Mouse (Mus musculus): ENCODE data around the gene Pop5.

Gene Pop5

GRCm38 (mm10) chr5:115262502-115263291, 27.1 kb downstream of the Pop5 start:
- in situ Hi-C loops (cut with MboI, MseI) = no loop called here

- in situ Hi-C loops (cut with MboI, MseI) = no loop called here
Measured at GRCm38 (mm10) chr5:115266340-115266739, 30.7 kb downstream of the Pop5 start.

DNA sequence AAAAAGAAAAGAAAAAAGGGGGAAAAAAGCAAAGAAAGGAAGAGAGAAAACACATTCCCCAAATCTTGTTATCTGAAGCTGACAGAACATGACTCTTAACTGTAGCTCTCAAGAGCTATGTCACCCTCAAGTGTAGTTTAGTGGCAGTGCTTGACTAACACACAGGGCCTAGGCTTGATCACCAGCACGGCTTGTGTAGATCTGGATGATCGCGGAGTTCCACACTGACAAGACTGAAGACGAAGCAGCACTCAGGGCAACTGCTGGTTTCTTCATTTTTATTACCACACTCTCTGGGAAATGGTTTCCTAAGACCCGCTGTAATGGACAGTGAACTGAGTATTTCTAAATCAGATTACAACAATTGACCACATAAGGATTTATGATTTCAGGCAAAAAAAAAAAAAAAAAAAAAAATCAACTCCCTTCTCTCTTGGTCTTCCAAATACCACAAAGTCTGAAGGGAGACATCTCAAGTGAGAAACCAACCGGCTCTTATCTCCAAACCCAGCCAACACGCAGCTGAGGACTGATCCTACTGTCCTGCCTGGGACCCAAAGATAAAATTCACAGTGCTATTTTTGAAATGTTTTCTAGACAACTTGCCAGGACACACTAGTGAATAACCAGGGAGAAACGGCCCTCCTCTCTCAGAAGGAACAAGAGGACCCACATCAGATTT, 31.3 kb downstream of the Pop5 start:
- in situ Hi-C loops (cut with MboI, MseI) = no loop called here

GRCm38 (mm10) chr5:115267469-115268045, 31.9 kb downstream of the Pop5 start:
- in situ Hi-C loops (cut with MboI, MseI) = no loop called here

GRCm38 (mm10) chr5:115268266-115268665, 32.6 kb downstream of the Pop5 start:
- in situ Hi-C loops (cut with MboI, MseI) = no loop called here

- in situ Hi-C loops (cut with MboI, MseI) = no loop called here
Measured at GRCm38 (mm10) chr5:115269969-115270368, 34.3 kb downstream of the Pop5 start.

- in situ Hi-C loops (cut with MboI, MseI) = no loop called here
Measured at GRCm38 (mm10) chr5:115271931-115272811, 36.5 kb downstream of the Pop5 start.

GRCm38 (mm10) chr5:115272812-115273548, 37.3 kb downstream of the Pop5 start, which contains the start of gene Rnf10:
Rnf10 (minus strand) TSS chr5:115272898.
- in situ Hi-C loops (cut with MboI, MseI) = no loop called here

- in situ Hi-C loops (cut with MboI, MseI) = no loop called here
Measured at GRCm38 (mm10) chr5:115273549-115274135, 38.0 kb downstream of the Pop5 start.

GRCm38 (mm10) chr5:115274353-115274752, 38.7 kb downstream of the Pop5 start:
- in situ Hi-C loops (cut with MboI, MseI) = no loop called here

GRCm38 (mm10) chr5:115274771-115275170, 39.1 kb downstream of the Pop5 start:
- in situ Hi-C loops (cut with MboI, MseI) = loop anchor here (5.0 kb wide), 1 partner anchor 73 kb away; the partner anchor contains the start of gene Cox6a1

DNA sequence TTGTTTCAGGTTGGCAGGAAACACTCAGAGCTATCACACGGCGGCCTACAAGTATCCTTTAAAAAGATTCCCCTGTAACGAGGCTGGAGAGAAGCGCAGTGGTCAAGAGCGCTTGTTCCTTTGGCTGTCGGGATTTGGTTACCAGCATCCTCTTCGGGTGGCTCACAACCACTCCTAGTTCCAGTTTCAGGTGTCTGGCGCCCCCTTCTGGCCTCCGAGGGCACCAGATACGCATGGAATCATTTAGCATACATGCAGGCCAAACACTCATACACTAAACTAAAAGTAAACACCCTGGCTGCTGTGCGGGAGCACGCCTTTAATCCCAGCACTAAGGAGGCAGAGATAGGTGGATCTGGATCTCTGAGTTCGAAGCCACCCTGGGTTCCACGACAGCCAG, 40.4 kb downstream of the Pop5 start:
- in situ Hi-C loops (cut with MboI, MseI) = loop anchor here (5.0 kb wide), 1 partner anchor 71 kb away; the partner anchor contains the start of gene Cox6a1

- in situ Hi-C loops (cut with MboI, MseI) = loop anchor here (5.0 kb wide), 1 partner anchor 69 kb away; the partner anchor contains the start of gene Cox6a1
Measured at GRCm38 (mm10) chr5:115278053-115278452, 42.4 kb downstream of the Pop5 start.

GRCm38 (mm10) chr5:115278785-115279184, 43.1 kb downstream of the Pop5 start:
- in situ Hi-C loops (cut with MboI, MseI) = loop anchor here (5.0 kb wide), 1 partner anchor 69 kb away; the partner anchor contains the start of gene Cox6a1

GRCm38 (mm10) chr5:115279226-115280049, 43.8 kb downstream of the Pop5 start, which contains the start of gene Coq5:
Coq5 (plus strand) TSS chr5:115279666.
- in situ Hi-C loops (cut with MboI, MseI) = loop anchor here (5.0 kb wide), 1 partner anchor 68 kb away; the partner anchor contains the start of gene Cox6a1

GRCm38 (mm10) chr5:115280050-115280687, 44.5 kb downstream of the Pop5 start:
- in situ Hi-C loops (cut with MboI, MseI) = no loop called here

GRCm38 (mm10) chr5:115284735-115285134, 49.1 kb downstream of the Pop5 start:
- in situ Hi-C loops (cut with MboI, MseI) = no loop called here

DNA sequence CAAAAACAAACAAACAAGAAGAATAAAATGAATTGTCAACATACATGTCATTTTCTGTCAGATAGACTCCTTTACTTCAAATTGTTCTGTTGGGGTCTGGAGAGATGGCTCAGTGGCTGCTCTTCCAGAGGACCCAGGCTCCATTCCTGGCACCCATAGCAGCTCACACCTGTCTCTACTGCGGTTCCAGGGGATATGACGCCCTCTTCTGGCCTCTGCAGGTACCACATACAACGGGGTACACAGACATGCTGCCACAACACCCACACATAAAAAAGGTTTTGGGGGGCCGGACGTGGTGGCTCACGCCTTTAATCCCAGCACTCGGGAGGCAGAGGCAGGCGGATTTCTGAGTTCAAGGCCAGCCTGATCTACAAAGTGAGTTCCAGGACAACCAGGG, 58.5 kb downstream of the Pop5 start:
- in situ Hi-C loops (cut with MboI, MseI) = no loop called here
